Mouse (Mus musculus) NIH3T3 (cell line): ENCODE data around the gene Fshb.

Source experiments
- DNase-seq: peaks from one replicate; pipeline ENCODE4 v3.0.0-alpha.2; 2012; ENCODE audit warnings: low read depth

Fshb gene

DNA sequence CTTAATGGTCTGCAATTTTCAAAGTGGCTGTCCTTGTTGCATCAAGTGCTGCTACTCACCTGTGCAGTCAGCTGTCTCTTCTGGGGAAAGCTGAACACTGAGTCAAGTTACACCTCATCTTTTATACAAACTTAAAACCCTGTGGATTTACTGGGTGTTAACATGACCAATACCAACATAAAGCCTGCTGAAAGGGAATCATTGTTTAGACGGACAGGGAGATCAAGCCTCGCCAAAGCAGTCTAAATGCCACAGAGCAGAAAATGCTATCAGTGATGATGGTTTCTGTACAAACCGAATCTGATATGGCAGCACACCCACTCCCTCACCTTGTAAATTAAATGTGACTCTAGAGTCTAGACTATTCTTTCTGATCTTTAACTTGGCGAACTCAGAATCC, at the start of gene Fshb:
Gene Fshb (minus strand): TSS at position 101 of the 400 bp plus-strand sequence.
- no peak for DNase-seq

DNA sequence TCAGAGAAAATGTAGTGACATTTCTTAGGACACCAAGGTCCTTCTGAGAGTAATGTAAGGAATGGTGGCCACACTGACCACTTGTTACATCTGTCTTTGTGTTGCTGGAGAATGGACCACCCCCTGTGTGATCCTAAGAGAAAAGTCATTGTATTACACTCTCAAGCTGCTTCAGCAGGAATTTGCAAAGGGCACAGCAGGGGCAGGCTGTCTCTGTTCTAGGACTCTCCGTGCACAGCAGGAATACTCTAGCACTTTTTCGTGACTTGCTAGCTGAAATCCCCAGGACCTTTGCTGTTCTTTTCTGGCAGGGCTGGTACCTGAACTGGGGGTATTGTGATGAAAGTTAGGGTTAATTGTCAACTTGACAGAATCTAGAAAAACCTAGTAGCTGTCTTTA, 24.8 kb upstream of the Fshb start:
- DNase-seq: no peak

DNA sequence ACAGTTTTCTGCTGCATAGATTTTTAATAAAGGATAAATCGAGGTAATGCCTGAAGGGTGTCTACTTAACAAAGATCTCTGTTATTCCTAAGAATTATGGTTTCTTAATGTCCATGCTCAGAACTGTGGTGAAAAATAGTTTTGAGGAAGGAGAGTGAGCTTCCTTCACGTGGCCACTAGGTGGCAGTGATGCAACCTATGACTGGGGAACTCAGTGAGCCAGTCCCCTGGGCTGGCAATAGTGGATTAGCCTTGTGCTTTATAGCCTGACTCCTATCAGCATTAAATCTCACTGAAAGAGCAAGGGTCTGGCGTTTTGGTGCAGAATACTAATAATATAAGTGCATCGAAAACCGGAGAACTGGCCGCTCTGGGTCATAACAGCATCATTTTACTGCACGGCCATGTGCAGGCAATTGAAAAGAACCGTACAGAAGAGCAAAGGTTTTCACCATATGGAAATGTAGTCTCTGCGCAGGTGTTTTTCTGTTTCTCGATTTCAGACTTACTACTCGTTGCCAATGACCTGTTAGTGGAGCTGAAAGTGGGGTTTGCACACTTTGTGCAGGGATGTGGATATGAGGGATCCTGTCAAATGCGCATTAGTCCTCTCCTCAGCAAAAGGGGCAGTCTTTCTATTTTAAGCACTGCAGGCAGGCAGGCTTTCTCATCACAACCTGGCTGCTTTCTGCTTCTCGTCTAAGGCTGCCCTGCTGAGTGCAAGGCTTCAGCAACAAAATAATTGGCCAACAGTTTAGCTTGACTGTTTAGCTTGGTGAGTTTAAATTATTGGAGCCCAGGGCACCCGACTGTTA, 23.8 kb upstream of the Fshb start:
- DNase-seq: peak; percentile 44

DNA sequence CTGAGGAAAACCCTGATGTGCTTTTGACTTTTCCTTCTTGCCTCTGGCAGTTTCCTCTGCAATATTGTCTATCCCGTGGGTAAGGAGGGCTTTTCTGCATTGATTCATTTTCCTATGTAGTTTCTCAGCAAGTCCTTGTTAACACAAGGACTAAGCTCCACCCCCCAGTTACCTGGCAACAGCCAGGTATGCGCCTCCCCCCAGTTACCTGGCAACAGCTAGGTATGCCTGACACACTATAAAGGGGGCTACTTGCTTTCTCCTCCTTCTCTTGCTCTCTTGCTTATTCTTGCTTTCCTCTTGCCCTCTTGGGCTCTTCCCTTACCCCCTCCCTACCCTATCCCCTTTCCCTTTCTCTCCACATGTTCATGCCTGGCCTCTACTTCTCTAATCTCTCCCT, 3.8 kb upstream of the Fshb start:
- DNase-seq: no peak

DNA sequence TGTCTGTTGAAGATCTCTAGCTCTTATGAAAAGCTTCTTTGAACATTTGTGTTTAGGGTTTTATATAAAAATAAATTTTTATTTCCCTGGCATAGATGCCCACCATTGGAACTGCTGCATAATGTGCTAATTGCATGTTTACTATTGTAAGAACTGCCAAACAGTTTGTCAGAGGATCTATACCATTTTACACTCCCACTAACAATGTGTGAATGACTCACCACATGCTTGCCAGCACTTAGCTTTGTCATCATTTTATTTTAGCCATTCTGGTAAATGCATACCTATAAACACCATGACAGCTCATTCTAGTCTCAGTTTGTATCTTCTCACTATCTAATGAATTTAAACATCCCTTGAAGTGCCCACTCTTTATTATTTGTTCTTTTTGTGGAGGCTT, 13.5 kb downstream of the Fshb start:
- DNase-seq: peak; percentile 41

DNA sequence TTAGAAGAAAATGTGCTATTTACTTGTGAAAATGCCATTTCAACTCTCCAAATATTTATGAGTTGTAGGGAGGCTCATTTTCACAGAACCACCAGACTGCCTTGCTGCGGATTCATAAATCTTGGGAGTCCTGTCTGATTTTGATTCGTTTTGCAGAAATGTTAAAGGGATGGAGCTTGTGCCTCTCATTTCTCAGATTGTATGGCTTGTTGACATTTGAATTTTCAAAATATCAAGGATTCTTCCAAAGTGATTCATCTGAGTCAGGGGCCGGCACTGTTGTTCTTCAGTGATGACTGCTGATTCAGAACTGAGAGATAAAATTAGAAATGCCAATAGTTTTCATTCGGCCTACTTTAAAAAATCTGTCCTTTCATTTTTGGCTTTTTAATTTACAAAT, 18.6 kb downstream of the Fshb start:
- DNase-seq: peak; percentile 69

DNA sequence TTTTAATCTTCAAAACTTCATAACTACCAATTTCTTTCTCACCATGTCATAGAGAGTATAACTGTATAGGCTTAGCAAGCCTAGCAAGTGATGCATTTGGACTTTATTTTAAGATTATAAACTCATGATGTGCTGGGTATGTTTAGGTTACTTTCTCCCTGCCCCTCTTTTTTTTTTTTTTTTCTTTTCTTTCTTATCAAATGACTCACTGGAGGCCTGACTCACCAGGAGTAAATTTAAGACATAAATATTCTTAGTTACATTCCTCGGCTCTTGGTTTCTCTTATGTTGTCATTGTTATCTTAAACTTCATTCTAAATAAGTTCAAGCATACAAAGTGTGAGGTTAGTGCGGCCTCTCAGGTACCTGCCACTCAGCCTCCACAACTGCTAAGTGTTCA, 23.5 kb downstream of the Fshb start:
- DNase-seq: peak; percentile 71

DNA sequence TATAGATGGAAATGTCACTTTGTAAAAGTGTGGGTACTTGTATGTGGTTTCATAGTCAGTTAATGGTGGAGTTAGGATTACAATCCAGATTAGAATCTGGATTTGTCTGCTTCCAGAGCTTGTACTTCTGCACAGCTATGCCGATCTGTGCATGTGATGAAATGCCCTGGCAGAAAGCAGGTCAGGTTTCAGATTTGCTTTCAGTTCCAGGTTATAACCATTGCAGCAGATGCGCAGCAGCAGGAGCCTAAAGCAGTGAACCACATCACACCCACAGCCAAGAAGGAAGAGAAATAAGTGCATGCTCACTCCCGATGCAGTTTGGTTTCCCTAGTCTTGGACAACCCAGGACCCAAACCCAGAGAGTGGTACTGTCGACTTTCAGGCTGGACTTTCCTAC, 34.8 kb downstream of the Fshb start:
- no peak for DNase-seq

DNA sequence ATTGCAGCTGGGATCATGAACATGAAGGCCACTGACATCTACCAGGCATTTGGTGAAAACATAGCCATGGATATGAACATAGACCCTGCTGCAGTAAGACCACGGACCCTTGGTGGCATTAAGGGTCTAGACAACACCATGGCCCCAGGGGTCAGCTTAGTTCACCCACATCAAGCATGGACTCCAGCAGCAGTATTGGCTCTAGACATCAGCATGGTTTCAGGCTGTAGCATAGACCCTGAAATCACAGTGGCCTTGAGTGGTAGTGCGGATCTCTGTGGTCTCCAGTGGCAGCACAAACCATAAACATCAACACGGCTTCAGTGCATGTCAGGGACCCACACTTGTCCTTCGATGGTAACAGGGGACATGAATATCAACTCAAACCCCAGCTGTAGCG, 36.7 kb downstream of the Fshb start:
- DNase-seq: no peak

DNA sequence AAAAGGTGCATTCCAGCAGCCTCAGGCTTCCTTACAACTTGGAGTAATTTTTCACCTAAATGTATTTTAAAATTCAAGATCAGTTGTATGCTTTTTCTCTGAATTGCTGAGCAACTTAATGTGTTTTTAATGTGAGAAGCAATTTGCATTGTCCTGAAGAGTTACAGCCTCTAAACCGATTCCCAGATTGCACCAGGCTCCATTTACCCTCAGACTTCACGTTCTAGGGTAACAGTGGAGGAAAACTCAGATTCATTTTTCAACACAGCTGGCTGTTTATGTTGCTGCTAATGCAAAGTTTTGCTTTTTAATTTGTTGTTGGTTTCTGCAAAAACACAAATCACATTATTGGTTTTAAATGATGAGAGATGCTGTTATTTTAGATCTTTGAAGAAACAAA, 40.1 kb downstream of the Fshb start:
- DNase-seq: no peak

DNA sequence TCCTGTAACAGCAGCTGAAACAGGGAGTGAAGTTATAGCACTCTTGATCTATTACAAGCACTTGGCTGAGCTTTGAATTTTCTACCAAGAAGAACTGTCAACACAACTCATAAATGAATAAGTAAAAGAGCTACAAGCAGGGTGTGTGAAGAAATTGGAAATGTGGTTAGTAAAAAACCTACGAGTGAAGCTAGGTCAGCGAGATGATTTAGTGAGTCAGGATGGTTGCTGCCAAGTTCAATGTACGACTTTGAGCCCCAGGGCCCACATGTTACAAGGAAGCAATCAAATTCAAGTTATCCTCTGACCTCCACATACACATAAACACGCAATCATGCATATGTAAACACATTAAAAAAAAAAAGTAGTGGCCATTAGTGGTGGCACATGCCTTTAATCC, 46.3 kb downstream of the Fshb start:
- peak; percentile 82 for DNase-seq

DNA sequence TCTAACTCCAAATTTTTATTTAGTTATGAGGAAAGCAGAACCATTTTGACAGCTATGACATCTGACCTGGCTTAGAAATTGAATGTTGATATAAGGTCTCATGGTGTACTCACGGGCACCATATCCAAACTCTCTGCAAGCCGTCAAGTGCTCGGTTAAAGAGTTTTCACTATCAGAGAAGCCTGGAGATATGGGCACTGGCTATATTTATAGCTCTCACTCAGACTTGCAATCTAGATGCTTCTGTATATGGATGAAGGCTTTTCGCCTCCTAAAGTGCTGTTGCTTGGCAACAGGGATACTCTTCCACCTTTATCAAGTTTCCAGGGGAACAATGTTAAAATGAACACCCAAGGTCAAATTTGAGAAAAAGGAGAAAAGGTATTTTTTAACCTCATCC, 47.1 kb downstream of the Fshb start:
- no peak for DNase-seq

DNA sequence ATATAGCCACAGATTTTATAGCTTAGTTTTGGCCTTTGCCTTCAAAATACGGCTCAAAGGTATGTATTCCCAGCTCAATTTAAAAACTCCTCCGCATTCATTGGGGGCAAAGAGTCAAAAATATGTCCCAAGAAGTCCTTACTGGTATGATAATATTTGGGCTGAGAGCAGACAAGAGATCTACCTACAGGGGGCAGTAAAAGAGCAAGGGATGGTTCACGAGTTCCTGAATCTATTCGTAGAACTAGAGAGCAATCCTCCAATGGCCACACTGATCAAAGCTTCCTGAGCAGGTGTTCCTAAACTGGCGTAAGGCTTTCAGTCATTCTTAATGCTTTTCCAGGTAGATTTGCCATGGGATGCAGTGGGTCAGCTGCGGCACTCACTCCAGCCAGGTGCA, 49.3 kb downstream of the Fshb start:
- DNase-seq: peak; percentile 27

DNA sequence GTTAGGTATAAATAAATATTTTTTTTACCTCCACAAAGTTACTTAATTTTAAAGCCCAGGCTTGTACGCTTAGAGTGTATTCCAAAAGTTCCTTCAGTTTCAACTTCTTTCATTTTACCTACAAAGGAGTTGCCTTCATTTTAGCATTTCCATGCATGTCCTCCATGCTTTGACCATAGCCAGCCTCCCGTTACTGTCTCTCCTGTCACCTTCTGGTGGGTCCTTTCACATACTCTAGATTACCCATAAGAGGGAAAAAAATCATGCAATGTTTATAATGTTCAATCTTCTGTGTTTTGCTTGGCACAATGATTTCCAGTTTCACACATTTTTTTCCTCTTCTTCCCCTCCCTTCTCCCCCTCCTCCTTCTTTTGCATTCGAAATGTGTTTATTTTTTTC, 53.1 kb downstream of the Fshb start:
- DNase-seq: peak; percentile 30
